Mouse (Mus musculus): ENCODE data around the gene Tmcc2. TPM values are rescaled to one million over a fixed set of nuclear protein-coding genes. Genes with fewer than 3 reads are reported as not detected.

The Tmcc2 gene
- polyA plus RNA-seq, 1 experiment from 2014 or later, result 11.1 TPM

DNA sequence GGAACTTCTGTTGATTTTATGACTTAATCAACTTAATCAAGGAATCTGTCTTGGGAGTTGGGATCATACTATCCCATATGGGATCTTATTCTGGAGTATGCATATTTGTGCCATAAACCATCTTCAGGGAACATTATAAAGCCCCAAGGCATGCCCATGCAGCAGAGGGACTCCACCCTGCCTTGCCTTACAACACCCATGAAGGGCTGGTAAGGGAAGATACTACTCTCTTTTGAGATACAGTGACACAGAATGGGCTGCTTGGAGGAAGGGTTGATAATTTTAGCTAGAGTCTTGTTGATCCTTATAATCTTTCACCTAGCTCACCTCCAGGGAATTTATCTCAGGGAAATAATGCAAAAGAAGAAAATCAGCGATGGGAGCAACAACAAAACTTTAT, 9.5 kb upstream of the Tmcc2 start:
- no peak overlapping the region for H3K4me3 ChIP-seq (ENCODE audit: low read depth, low read length)
- no peak overlapping the region for H3K9ac ChIP-seq (ENCODE audit: low read length)
- no peak for DNase-seq (ENCODE audit: low spot score, missing footprints)
- no peak overlapping the region for H3K27ac ChIP-seq (ENCODE audit: low read depth, low read length)
- no peak overlapping the region for H3K4me2 ChIP-seq
- H3K27me3 ChIP-seq (ENCODE audit: control insufficient read depth, insufficient read depth, low read length), result no peaks in the 10 kb centered on the region
- no peak for ATAC-seq (ENCODE audit: low FRiP score)
- no peaks in the 10 kb centered on the region for H3K36me3 ChIP-seq (ENCODE audit: control insufficient read depth, insufficient read depth, low read length)
- no peaks in the 10 kb centered on the region for H3K4me1 ChIP-seq (ENCODE audit: control insufficient read depth, insufficient read depth, low read length)
- H3K9me3 ChIP-seq (ENCODE audit: control insufficient read depth, low read length), result no peaks in the 10 kb centered on the region
- WGBS, result 59% methylated on average over 1 of the region's 1 CpGs

DNA sequence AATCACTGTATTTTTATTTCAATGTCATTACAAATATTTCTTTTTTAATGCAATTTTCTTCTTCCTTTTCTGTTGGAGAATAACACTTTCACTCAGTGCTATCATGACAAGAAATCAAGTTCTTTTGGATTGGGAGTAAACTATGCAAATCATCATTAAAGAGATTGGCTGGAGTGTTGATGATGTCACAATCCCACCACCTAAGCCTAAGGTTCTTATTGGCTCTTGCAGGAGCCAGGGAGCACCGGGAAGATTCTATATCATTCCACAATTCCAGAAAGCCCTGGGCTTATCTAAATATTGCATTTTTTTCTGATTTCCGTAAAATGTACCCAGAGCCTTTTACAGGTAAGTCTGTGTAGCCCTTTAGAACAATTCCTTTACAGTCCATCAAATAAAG, 5.6 kb upstream of the Tmcc2 start:
- Histone ChIP-seq H3K27me3 (ENCODE audit: control insufficient read depth, insufficient read depth, low read length) (no peaks in the 10 kb centered on the region), H3K4me1 (ENCODE audit: control insufficient read depth, insufficient read depth, low read length) (peaks cover 4% of the 10 kb centered on the region; the same call in 1 of the 2 replicates), H3K4me3 (ENCODE audit: low read depth, low read length) (no peak overlapping the region), H3K9me3 (ENCODE audit: control insufficient read depth, low read length) (no peaks in the 10 kb centered on the region), H3K4me2 (no peak overlapping the region), H3K36me3 (ENCODE audit: control insufficient read depth, insufficient read depth, low read length) (no peaks in the 10 kb centered on the region), H3K27ac (ENCODE audit: low read depth, low read length) (no peak overlapping the region), H3K9ac (ENCODE audit: low read length) (no peak overlapping the region)
- WGBS, result 73% methylated on average over 2 of the region's 2 CpGs
- ATAC-seq (ENCODE audit: low FRiP score) (no peak), DNase-seq (ENCODE audit: low spot score, missing footprints) (no peak)

DNA sequence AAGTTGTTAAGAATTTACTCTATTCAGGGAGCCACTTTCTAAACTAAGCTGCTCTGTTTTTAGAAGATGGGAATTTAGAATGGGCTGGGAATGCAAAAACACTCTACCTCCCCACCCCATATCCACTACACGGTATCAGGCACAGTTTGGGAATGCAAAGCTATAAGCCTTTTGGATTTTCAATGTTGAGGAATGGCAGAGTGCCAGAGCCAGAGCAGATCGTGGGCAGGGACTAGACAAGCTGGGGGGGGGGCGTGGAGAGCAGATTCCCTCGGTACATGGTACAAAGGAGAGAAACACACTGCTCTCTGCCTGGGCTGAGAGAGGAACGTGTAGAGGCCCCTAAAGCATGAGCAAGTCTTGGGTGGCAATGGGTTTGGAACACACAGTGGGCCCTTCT, 1.8 kb upstream of the Tmcc2 start:
- Histone ChIP-seq H3K9ac (ENCODE audit: low read length) (no peak overlapping the region), H3K4me3 (ENCODE audit: low read depth, low read length) (no peak overlapping the region), H3K36me3 (ENCODE audit: control insufficient read depth, insufficient read depth, low read length) (no peaks in the 10 kb centered on the region), H3K27ac (ENCODE audit: low read depth, low read length) (no peak overlapping the region), H3K9me3 (ENCODE audit: control insufficient read depth, low read length) (no peaks in the 10 kb centered on the region), H3K4me2 (no peak overlapping the region), H3K27me3 (ENCODE audit: control insufficient read depth, insufficient read depth, low read length) (no peaks in the 10 kb centered on the region), H3K4me1 (ENCODE audit: control insufficient read depth, insufficient read depth, low read length) (peaks cover 31% of the 10 kb centered on the region)
- WGBS, result 74% methylated on average over 5 of the region's 5 CpGs
- no peak for ATAC-seq (ENCODE audit: low FRiP score)
- no peak for DNase-seq (ENCODE audit: low spot score, missing footprints)

DNA sequence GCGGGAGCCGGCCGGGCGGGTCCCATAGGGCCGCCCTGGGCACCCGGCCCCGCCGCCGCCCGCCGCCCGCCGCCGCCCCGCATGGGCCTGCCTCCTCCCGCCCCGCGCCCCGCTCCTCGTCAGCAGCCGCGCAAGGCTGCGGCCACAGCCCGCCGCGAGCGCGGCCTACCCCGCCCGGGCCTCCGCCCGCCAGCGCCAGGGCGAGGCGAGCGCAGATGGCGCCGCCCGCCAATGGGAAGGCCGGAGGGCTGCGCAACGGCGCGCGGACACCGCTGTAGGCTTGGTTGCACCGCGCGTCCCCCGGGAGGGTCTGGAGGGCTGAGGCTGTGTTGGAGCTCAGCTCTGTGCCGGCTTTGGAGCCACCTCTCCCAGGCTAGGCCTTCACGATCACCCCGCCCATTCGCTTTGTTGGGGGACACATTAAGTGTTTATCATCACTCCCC, 520 bp upstream of the Tmcc2 start:
- peak; percentile 97 for ATAC-seq (ENCODE audit: low FRiP score)
- Histone ChIP-seq H3K4me2 (peak overlapping the region; percentile 89), H3K9ac (ENCODE audit: low read length) (peak overlapping the region; percentile 95), H3K27ac (ENCODE audit: low read depth, low read length) (peak overlapping the region; percentile 83), H3K36me3 (ENCODE audit: control insufficient read depth, insufficient read depth, low read length) (no peaks in the 10 kb centered on the region), H3K4me3 (ENCODE audit: low read depth, low read length) (peak overlapping the region; percentile 82), H3K9me3 (ENCODE audit: control insufficient read depth, low read length) (no peaks in the 10 kb centered on the region), H3K27me3 (ENCODE audit: control insufficient read depth, insufficient read depth, low read length) (no peaks in the 10 kb centered on the region), H3K4me1 (ENCODE audit: control insufficient read depth, insufficient read depth, low read length) (peaks cover 38% of the 10 kb centered on the region)
- under 1% methylated on average over 35 of the region's 54 CpGs for WGBS
- peak; percentile 98 for DNase-seq (ENCODE audit: low spot score, missing footprints)

DNA sequence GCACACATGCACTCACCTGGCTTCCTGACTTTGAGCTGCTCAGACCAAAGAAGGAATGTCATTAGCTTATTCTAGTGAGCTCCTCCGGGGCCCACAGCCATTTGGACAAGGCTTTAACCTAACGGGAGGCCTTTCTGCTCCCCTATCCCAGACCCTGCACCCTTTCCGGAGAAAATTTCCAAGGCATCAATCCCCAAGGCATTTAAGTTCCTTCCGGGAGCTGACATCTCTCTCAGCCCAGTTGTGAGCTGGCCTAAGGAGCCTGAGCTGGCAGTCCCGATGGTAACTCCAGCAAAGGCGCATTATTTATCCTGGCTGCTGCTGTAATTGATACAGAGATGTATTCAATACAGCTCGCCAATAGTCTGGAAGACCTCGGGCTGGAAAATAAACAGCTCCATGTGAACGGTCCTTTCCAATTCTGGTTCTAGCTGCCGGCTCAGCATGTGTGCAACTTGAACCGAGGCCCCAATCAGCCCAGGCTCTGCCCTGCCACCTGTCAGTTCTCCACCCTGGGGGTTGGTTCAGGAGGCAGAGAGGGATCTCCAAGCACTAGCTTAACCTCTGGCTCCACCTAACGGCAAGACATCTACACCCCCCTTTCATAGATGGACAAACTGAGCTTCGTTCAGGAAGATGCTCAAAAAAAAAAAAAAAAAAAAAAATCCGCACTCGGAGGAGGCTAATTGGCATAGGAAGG, 1.0 kb downstream of the Tmcc2 start:
- peak overlapping the region; percentile 89 for H3K4me2 ChIP-seq
- H3K4me1 ChIP-seq (ENCODE audit: control insufficient read depth, insufficient read depth, low read length), result peaks cover 46% of the 10 kb centered on the region
- peak overlapping the region; percentile 82 for H3K4me3 ChIP-seq (ENCODE audit: low read depth, low read length)
- peak overlapping the region; percentile 95 for H3K9ac ChIP-seq (ENCODE audit: low read length)
- ATAC-seq (ENCODE audit: low FRiP score) (peak; percentile 25; the same call in 1 of the 2 replicates), DNase-seq (ENCODE audit: low spot score, missing footprints) (peak; percentile 94)
- H3K27ac ChIP-seq (ENCODE audit: low read depth, low read length), result 0 out of 2 replicates have a peak overlapping the region, but pooled peaks have one; percentile 2
- no peaks in the 10 kb centered on the region for H3K9me3 ChIP-seq (ENCODE audit: control insufficient read depth, low read length)
- H3K27me3 ChIP-seq (ENCODE audit: control insufficient read depth, insufficient read depth, low read length), result no peaks in the 10 kb centered on the region
- no peaks in the 10 kb centered on the region for H3K36me3 ChIP-seq (ENCODE audit: control insufficient read depth, insufficient read depth, low read length)
- 14% methylated on average over 15 of the region's 15 CpGs for WGBS

DNA sequence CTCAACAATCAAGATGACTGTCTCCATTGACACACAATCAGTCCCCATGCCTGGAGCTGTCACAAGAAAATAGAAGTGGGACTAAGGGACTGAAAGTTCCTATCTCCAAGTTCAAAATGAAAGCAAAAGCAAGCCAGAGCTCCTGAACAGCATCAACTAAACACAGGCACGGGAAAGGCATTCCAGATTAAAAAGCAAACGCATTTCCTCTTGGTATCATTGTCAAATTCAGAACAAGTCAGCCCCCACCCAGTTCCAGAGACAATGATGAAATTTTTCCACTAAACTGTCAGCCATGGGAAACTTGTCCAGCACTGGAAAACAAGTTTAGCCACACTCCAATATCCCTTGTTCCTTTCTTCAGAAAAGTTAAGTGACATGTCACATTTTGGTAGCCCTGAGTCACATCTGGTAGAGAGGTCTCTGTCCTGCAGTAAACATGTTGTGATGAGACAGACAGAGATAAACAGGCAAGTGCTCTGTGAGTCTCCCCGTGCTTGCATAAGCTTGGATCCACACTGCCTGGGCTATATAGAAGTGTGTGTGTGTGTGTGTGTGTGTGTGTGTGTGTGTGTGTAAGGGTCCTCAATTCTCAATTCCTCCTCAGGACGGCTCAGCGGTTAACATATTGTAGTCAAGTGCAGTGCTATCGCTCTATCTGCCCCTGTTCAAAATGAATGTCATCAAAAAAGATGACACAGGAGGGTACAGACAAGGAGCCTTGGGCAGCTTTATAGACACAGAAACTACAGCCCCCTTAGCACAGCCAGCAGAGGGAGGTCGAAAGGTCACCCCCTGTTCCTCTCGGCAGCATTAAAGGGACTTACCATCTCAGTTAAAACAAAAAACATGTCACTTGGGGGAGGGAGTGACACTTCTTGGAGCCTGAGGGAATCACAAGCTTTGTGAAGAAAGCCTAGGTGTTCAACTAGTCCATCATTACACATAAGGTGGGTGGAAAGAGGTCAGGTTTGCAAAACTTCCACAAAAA, 2.0 kb downstream of the Tmcc2 start:
- Histone ChIP-seq H3K9ac (ENCODE audit: low read length) (peak overlapping the region; percentile 95), H3K9me3 (ENCODE audit: control insufficient read depth, low read length) (no peaks in the 10 kb centered on the region), H3K4me1 (ENCODE audit: control insufficient read depth, insufficient read depth, low read length) (peaks cover 53% of the 10 kb centered on the region), H3K4me2 (peak overlapping the region; percentile 89), H3K4me3 (ENCODE audit: low read depth, low read length) (peak overlapping the region; percentile 82), H3K27ac (ENCODE audit: low read depth, low read length) (peak overlapping the region; percentile 7; the same call in 1 of the 2 replicates), H3K36me3 (ENCODE audit: control insufficient read depth, insufficient read depth, low read length) (no peaks in the 10 kb centered on the region), H3K27me3 (ENCODE audit: control insufficient read depth, insufficient read depth, low read length) (no peaks in the 10 kb centered on the region)
- no peak for DNase-seq (ENCODE audit: low spot score, missing footprints)
- no peak for ATAC-seq (ENCODE audit: low FRiP score)
- WGBS, result 57% methylated on average over 8 of the region's 8 CpGs

DNA sequence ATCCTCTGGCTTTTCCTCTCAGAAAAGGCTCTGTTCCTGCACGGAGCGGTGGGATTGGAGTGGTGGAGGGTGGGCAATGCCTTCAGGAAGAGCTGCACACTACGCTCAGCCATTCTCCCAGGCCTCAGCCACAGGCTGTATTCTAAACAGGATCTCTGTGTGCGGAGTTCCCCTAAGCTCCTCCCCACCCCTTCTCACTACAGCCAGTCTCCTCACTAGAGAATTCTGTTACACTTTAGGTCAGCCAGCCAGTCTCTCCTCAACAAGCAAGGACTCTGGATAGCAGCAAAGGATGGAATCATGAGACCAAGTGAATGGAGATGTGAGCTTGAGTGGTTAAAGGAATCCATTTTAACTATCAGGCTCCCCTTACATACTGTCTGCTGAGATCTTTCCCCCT, 3.1 kb downstream of the Tmcc2 start:
- 0 out of 2 replicates have a peak overlapping the region, but pooled peaks have one; percentile 7 for H3K27ac ChIP-seq (ENCODE audit: low read depth, low read length)
- no peak for ATAC-seq (ENCODE audit: low FRiP score)
- WGBS, result 40% methylated on average over 4 of the region's 4 CpGs
- H3K36me3 ChIP-seq (ENCODE audit: control insufficient read depth, insufficient read depth, low read length), result no peaks in the 10 kb centered on the region
- no peak for DNase-seq (ENCODE audit: low spot score, missing footprints)
- H3K4me1 ChIP-seq (ENCODE audit: control insufficient read depth, insufficient read depth, low read length), result peaks cover 54% of the 10 kb centered on the region
- H3K9ac ChIP-seq (ENCODE audit: low read length), result no peak overlapping the region; the same call in 1 of the 2 replicates
- H3K9me3 ChIP-seq (ENCODE audit: control insufficient read depth, low read length), result no peaks in the 10 kb centered on the region
- H3K4me3 ChIP-seq (ENCODE audit: low read depth, low read length), result peak overlapping the region; percentile 7; the same call in 1 of the 2 replicates
- peak overlapping the region; percentile 16 for H3K4me2 ChIP-seq
- no peaks in the 10 kb centered on the region for H3K27me3 ChIP-seq (ENCODE audit: control insufficient read depth, insufficient read depth, low read length)

DNA sequence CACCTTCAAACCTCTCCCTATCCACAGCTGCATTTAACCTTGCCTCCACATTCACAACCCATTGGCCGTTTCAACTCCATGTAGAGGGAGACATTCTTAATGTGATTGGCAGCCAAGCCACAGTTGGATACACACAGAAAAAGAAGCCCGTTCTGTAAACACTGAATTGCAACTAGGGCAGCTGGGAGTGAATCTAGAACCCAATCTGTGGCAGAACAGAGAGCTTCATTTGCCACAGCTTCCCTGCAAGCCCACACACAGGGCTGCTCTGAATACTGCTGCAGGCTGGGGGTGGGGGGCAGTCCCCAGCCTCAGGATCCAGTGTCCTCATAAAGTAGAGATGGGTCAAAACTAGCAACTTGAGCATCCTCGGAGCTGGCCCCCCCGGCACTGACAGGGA, 4.8 kb downstream of the Tmcc2 start:
- Histone ChIP-seq H3K27ac (ENCODE audit: low read depth, low read length) (no peak overlapping the region), H3K4me3 (ENCODE audit: low read depth, low read length) (no peak overlapping the region), H3K4me1 (ENCODE audit: control insufficient read depth, insufficient read depth, low read length) (peaks cover 49% of the 10 kb centered on the region), H3K9me3 (ENCODE audit: control insufficient read depth, low read length) (no peaks in the 10 kb centered on the region), H3K27me3 (ENCODE audit: control insufficient read depth, insufficient read depth, low read length) (no peaks in the 10 kb centered on the region), H3K36me3 (ENCODE audit: control insufficient read depth, insufficient read depth, low read length) (no peaks in the 10 kb centered on the region), H3K9ac (ENCODE audit: low read length) (no peak overlapping the region), H3K4me2 (no peak overlapping the region)
- WGBS, result 84% methylated on average over 4 of the region's 4 CpGs
- no peak for ATAC-seq (ENCODE audit: low FRiP score)
- DNase-seq (ENCODE audit: low spot score, missing footprints), result no peak

DNA sequence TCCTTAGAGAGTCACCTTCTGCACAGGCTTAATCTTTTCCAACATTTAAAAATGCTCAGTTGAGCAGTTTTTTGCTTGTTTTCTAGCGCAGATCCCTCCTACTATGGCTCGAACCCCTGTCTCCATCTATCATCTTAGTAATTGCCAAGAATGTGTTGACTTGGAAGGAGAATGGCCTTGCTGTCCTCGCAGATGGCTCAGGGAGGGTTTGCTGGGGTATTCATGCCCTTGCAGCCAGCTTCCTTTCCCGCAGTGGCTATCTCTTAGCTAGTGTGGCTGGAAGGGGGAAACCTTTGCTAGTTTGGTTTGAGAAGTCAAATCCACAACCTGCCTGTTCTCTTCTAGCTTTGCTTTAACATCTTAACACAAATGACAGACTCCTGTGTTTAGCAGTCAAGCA, 5.4 kb downstream of the Tmcc2 start:
- DNase-seq (ENCODE audit: low spot score, missing footprints), result no peak
- 89% methylated on average over 4 of the region's 4 CpGs for WGBS
- Histone ChIP-seq H3K4me3 (ENCODE audit: low read depth, low read length) (no peak overlapping the region), H3K27me3 (ENCODE audit: control insufficient read depth, insufficient read depth, low read length) (no peaks in the 10 kb centered on the region), H3K27ac (ENCODE audit: low read depth, low read length) (no peak overlapping the region), H3K4me1 (ENCODE audit: control insufficient read depth, insufficient read depth, low read length) (peaks cover 49% of the 10 kb centered on the region), H3K9me3 (ENCODE audit: control insufficient read depth, low read length) (no peaks in the 10 kb centered on the region), H3K4me2 (no peak overlapping the region), H3K36me3 (ENCODE audit: control insufficient read depth, insufficient read depth, low read length) (no peaks in the 10 kb centered on the region), H3K9ac (ENCODE audit: low read length) (no peak overlapping the region)
- ATAC-seq (ENCODE audit: low FRiP score), result no peak

Data from midbrain, embryonic 11.5 days (tissue).